Mouse (Mus musculus) A20 (cell line): ENCODE measurements around the gene Esrp2.

Experiments used
- DNase-seq: peaks from one replicate; pipeline ENCODE4 v3.0.0-alpha.2; 2011; ENCODE audit warnings: low read depth, low spot score

The Esrp2 gene

DNA sequence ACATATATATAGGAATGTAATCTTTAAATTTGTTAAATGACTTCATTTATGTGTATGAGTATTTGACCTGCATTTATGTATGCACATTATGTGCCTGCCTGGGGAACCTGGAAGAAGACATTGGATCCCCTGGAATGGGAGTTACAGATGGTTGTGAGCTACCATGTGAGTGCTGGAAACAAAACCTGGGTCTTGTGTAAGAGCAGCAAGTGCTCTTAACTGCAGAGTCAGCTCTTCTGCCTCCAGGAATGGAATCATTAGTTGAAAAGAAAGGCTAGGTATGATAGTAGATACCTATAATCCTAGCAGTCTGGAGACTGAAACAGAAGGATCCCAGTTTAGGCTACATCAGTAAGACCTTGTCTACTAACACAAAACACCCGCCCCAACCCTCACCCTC is 10.7 kb downstream of the Esrp2 start:
- no peak for DNase-seq

DNA sequence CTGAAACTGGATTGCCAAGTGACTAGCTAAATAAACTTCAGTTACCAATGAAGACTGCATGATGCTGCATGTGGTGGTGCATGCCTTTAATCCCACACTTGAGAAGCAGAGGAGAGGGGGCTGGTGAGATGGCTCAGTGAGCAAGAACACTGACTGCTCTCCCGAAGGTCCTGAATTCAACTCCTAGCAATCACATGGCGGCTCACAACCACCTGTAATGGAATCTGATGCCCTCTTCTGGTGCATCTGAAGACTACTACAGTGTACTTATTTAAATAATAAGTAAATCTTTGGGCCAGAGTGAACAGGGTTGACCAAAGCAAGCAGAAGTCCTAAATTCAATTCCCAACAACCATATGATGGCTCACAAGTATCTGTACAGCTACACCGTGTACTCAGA is 13.3 kb downstream of the Esrp2 start:
- no peak for DNase-seq

DNA sequence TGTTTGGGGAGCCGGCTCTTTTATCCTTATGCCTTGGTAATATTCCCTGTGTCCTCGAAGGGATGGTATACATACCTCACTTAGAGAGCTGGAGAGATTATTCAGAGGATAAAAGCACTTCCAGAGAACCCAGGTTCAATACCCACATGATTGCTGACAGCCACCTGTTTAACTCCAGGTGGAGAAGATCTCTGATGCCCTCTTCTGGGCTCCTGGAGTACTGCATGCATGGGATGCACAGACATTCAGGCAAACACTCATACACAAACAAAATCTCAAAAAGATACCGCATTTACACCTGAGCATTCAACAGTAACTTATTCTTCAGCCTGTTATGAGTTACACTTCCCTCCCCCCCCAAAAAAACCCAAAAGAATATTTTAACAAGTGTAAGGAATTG is 20.9 kb downstream of the Esrp2 start:
- DNase-seq, result peak; percentile 68

DNA sequence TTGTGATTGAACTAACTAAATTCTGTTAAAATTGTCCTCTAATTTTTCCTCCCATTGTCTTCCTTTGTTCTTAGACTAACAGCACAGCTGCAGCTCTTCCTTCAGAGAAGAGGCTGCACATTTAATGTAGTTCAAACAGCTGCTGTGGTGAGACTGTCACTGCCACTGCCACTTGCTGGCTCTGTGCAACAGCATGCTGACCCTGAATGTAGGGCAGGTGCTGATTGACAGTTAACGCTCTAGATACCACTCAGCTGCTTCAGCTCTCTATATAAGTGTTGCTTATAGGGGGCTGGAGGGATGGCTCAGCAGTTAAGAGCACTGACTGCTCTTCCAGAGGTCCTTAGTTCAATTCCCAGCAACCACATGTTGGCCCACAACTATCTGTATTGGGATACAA is 24.3 kb downstream of the Esrp2 start:
- no peak for DNase-seq

DNA sequence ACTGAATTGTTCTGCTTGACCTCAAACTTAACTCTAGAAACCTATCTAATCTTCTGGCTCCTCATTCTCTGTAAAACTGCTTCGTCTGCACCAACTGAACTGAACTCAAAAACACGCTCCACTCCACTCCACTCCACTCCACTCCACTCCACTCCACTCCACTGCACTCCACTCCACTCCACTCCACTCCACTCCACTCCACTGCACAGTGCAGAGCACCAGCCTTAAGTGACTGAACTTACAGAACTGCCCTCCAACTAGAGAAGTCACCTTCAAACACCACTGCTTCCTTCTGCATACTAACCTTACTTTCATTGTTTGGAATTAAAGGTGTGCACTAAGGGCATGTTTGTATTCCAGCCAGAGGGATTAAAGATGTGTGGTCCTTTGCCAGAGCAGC is 24.7 kb downstream of the Esrp2 start:
- DNase-seq, result no peak

DNA sequence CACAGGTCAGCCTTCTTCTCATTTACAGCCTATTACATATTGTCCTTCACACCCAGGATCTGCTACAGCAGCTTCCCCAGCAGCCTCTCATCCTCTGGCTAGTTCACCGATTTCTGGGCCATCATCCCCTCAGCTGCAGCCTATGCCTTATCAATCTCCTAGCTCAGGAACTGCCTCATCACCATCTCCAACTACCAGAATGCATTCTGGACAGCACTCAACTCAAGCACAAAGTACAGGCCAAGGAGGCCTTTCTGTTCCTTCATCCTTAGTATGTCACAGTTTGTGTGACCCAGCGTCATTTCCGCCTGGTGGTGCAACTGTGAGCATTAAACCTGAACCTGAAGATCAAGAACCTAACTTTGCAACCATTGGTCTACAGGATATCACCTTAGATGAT is 28.0 kb downstream of the Esrp2 start:
- no peak for DNase-seq

DNA sequence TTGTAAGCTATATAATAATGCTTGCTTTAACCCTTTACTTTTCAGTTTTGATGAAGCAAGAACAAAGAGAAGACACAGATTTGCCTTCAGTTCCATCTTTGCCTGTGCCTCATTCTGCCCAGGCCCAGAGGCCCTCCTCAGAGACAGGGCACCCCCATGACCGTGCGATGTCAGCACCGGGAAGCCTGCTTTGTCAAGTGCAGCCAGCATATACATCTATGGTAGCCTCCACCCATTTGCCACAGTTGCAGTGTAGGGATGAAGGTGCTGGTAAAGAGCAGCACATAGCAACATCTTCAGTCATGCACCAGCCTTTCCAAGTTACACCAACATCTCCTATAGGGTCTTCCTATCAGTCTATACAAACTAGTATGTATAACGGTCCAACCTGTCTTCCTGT is 28.7 kb downstream of the Esrp2 start:
- DNase-seq, result no peak

DNA sequence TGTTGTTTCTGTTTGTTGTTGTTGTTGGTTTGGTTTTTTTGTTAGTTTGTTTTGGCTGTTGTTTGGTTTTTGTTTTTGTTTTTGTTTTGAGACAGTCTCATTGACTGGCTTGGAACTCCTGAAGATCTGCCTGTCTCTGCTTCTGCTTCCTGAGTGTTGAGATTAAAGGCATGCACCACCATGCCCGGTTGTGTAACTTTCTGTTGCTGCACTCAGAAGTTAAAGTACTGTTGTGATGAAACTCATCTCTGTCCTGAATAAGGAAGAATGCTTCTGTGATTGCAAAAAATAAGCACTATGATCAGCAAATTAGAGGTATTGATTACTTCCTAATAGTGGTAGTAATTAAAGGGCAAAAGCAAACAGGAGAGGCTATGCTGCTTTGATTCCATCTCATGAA is 30.6 kb downstream of the Esrp2 start:
- DNase-seq, result no peak

DNA sequence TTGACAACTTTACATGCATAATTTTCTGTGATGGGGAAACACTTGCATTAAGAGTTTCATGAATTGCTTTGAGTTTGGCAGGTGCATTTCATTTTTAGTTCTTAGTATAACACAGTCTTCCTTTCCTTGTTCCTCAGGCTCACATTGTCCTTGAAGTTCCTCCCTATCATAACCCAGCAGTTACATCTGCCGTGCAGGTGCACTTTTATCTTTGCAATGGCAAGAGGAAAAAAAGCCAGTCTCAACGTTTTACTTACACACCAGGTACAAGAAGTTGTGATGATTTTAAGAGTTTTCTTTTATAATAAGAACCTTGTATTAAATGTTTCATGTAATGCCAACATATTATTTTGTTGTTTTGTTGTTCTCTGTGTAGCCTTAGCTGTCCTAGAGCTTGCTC is 32.9 kb downstream of the Esrp2 start:
- no peak for DNase-seq

DNA sequence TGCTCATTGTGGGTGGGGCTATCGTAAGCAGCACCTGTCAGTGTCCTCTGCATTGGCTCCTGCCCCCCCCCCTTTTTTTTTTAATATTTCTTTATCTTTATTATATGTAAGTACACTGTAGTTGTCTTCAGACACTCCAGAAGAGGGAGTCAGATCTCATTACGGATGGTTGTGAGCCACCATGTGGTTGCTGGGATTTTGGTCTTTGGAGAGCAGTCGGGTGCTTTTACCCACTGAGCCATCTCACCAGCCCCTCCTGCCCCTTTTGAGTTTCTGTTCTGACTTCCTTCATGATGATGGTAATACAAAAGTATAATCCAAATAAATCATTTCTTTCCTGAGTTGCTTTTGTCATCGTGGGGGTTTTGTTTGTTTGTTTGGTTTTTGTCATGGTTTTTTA is 34.5 kb downstream of the Esrp2 start:
- no peak for DNase-seq
